Mouse (Mus musculus) layer of hippocampus, postnatal 10 days (tissue): Measurements from ENCODE around the gene Gm14399. TPM values are rescaled to one million over a fixed set of nuclear protein-coding genes. Genes with fewer than 3 reads are reported as not detected.
A peak's percentile ranks its signal among the peaks of the same experiment; 100 is the strongest.
"Not testable (repeated sequence)": the region's sequence is repeated elsewhere in the genome, so short reads cannot be mapped to it uniquely, and the experiment has no call there.

Source experiments
- DNase-seq, 2 experiments: peaks; one replicate each; pipeline ENCODE4 v3.0.0; 2021; ENCODE audit warnings: low spot score in 2 of 2
- long read RNA-seq: library from polyadenylated mRNA; stranded (forward); transcript quantifications from one replicate; pipeline ENCODE4 v2.0.0, GENCODE M21; 2023
- total RNA-seq, 2 experiments: library from RNA; stranded (reverse); gene quantifications; 2 replicates each; pipeline ENCODE4 v1.2.3; 2021

Gene Gm14399
- total RNA-seq, result 10 to 100 TPM; 13.6 to 15.0 TPM
- long read RNA-seq, transcript Gm14399-203 (3 exons, 703 nt), result major isoform, 7 of 13 reads
- long read RNA-seq, partial matches to known transcripts, result 0 of 13 reads
- long read RNA-seq, other reads (novel, unspliced or antisense), result 5 of 13 reads

- DNase-seq, result not testable (repeated sequence)
These were observed at the start of gene Gm14399 for GRCm38 (mm10) chr2:175141993-175142295. Gene Gm14399 (minus strand): TSS chr2:175142012.

- not testable (repeated sequence) for DNase-seq
These were observed 37.2 kb upstream of the Gm14399 start for GRCm38 (mm10) chr2:175179008-175179407.

- DNase-seq, result no peak
These were observed 34.5 kb upstream of the Gm14399 start for GRCm38 (mm10) chr2:175176312-175176711.

DNA sequence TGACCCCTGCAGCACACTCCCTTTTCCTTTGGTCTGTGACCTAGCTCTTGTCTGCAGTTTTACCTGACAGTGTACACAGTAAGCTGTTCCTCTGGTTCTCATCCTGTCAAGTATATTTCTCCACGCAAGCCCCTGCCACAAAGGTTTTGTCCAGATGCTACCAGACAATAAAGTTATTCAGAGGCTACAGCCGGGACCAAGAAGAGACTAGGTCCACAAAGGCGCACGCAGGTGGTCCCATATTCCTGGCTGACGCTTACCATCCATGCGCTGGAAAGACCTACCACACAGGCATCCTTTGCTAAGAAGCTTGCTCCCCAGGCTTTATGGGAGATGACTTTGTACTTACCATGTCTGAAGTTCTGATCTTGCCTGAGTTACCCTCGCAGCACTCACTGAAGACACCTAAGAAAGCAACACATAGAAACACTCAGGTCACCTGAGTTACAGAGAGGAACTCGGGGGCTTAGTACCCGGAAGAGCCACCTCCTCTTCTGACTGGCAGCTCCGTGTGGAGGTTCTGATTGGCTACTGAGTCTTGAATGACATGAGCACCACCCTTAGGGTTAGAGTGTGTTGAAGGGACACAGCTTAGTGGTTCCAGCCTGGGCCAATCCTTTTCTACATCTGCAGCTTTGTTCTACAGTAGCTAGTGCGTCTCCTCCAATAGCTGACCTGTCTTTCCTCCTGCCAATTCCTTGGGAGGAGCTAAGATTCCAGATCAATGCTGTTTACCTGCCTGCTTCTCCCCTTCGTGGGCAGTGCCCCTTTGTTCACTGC lies 33.8 kb upstream of the Gm14399 start, which contains the start of gene Gm14443:
Gene Gm14443, minus strand, starts transcription at position 471 of the 780 bp plus-strand sequence.
- DNase-seq, result not testable (repeated sequence)

- DNase-seq, result not testable (repeated sequence)
These were observed 32.2 kb upstream of the Gm14399 start for GRCm38 (mm10) chr2:175174058-175174457.

DNA sequence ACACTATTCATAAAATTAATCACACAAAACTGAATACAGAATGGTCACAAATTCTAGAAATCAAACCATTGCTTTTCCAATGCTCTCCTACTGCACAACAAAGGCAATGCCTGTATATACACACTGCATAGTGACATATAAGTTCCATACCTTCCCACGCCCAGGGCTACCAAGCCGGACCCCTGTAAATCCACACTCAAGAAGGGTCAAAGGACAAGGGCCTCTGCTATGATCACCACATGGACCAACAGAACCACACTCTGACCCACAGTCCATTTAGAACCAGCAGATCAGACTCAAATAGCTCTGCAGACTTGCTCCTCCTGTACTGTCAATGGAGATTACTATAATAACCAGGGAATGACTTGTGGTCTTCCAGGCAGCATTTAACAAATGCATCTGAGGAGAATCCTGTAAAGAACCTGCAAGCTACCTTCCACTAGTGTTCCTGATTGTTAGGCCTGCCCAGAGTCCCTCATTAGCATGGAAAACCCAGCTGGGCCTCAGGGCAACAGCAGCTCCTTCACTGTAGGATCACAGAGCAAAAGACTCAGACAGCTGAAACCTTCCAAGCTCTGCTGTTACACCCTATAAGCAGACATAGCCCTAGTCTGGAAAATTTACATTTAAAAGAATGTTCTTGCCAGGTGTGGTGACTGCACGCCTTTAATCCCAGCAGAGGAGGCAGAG lies 31.2 kb upstream of the Gm14399 start:
- not testable (repeated sequence) for DNase-seq

DNA sequence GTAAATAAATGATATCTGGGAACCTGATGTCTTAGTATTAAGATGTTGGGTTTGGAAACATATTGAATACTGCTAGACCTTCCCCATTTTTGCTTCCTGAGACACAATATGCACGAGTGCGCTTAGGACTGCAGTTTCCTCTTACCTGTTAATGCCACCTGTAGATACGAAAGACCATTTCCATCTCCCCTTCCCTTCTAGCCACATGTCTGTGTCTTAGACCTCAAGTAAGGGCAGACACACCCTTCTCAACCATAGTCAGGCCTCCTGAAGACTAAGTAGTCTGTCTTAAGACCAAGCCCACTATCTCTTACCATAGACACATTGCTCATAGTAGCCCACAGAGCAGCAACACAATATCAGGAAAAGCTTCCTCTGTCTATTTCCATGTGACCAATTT lies 30.3 kb upstream of the Gm14399 start:
- DNase-seq, result no peak

- DNase-seq, result not testable (repeated sequence)
These were observed 25.1 kb upstream of the Gm14399 start for GRCm38 (mm10) chr2:175166870-175167269.

DNA sequence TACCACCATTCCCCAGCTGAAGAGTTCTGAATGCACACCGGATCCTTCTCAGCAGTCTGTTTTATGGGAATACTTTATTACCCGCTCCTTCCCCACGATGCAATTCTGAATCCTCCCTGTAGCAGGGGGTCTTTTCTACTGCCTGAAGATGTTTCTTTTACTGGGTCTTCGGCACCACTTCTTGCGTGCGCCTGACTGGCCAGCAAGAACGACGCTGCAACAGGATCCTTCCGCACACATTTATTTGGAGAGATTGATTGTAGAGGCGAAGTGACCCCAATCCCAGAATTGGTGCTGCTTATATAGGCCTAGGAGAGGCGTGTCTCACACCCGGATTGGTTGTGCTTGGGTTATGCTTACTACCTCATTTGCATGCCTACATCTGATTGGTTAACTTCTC lies 23.3 kb upstream of the Gm14399 start:
- not testable (repeated sequence) for DNase-seq

DNA sequence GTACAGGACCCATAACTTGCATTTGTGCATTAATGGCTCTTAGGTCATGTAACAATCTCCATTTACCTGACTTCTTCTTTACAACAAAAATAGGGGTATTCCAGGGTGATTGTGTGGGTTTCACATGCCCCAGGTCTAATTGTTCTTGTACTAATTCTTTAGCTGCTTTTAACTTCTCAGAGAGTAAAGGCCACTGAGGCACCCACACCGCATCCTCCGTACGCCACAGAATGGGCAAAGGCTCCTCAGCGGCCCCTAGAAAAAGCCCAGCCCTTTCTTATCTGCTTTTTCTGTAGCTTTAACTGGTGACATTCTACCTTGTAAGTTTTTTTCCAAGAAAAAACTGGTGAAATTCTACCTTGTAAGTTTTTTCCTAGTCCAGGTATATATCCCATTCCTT lies 19.6 kb upstream of the Gm14399 start:
- not testable (repeated sequence) for DNase-seq

- DNase-seq, result no peak
These were observed 16.8 kb upstream of the Gm14399 start for GRCm38 (mm10) chr2:175158642-175159041.

DNA sequence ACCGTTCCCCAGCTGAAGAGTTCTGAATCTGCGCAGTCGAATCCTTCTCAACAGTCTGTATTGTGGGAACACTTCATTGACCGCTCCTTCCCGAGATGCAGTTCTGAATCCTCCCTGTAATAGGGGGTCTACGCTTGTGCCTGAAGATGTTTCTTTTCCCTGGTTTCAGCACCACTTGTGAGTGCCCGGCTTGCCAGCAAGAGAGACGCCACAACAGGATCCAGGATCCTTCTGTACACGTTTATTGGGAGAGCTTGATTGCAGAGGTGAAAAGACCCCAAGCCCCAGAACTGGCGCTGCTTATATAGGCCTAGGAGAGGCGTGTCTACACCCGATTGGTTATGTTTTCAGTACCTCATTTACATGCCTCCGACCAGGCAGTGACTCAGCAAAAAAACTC lies 14.9 kb upstream of the Gm14399 start:
- DNase-seq, result no peak

DNA sequence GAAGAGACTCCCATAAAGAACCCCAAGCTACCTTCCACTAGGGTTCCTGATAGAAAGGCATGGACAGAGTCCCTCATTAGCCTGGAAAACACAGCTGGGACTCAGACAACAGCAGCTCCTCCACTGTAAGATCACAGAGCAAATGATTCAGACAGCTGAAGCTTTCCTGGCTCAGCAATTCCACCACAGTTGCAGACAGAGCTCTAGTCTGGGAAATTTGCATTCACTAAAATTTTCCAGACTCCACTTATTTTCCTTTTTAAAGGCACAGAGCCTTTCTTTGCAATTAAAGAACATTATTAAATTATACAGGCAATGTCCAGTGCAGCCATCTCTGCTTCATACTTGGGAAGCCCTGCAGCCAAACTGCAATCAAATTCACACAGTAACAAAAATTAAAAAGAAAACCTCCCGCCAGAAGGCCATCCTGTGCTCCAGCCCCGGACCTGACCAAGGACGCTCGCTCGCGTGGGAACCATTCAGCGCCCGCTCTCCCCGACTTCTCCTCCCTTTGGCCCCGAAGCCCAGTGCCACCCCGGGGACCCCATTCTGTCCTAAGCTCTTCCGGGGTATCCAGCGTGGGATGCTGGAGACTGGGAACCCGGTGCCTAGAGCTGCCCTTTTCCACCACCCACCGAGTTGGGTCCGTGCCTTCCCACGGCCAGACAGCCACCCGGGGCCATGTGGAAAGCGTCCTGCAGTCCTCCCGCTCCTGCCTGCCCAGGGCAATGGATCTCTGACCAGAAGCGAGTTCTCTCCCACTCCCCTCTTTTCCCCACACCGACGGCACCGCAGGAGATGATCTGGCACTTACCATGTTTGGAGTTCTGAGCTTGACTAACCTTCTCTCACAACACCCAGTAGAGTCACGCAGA lies 457 bp downstream of the Gm14399 start:
- peak; percentile 19 to 28 for DNase-seq

GRCm38 (mm10) chr2:175140624-175141023 lies 1.2 kb downstream of the Gm14399 start:
- DNase-seq, result not testable (repeated sequence)

Other genes starting within 250 kb of the Gm14399 start
- 1 to 10 TPM; 1.0 to 1.6 TPM for gene Gm14444, start 131.8 kb downstream of the Gm14399 start, total RNA-seq
- gene Gm14393, start 74.2 kb downstream of the Gm14399 start, total RNA-seq, result 1 to 10 TPM in 1 of 2 experiments, not detected in 1; 1.5 TPM
- 1 to 10 TPM; 3.3 to 3.5 TPM for gene Gm14443, start 33.9 kb upstream of the Gm14399 start, total RNA-seq
- 100 to 1,000 TPM in 1 of 2 experiments, 10 to 100 TPM in 1; 84.9 to 107 TPM for gene Gm14391, start 64.9 kb upstream of the Gm14399 start, total RNA-seq
- gene Gm14440, start 133.1 kb upstream of the Gm14399 start, total RNA-seq, result 1 to 10 TPM; 6.0 to 7.1 TPM
- gene Gm4631, start 196.2 kb upstream of the Gm14399 start, total RNA-seq, result 10 to 100 TPM; 49.8 to 52.3 TPM
- gene Zfp968, start 230.4 kb upstream of the Gm14399 start, total RNA-seq, result 1 to 10 TPM; 3.1 to 6.9 TPM